Mouse (Mus musculus) common myeloid progenitor, adult 5-6 weeks (primary cell): ENCODE results near the gene Gstm6. TPM values are rescaled to one million over a fixed set of nuclear protein-coding genes. Genes with fewer than 3 reads are reported as not detected.
"Not testable (repeated sequence)": the region's sequence is repeated elsewhere in the genome, so short reads cannot be mapped to it uniquely, and the experiment has no call there.

Experiments
- ATAC-seq: replicated peaks from 2 replicates; pipeline ENCODE4 v1.8.0; 2016; ENCODE audit warnings: low read depth, mild to moderate bottlenecking, moderate TSS enrichment, inconsistent platforms; ENCODE audit not compliant: poor library complexity, severe bottlenecking
- total RNA-seq: library from RNA; stranded (forward); fragments of 200-1000, 187-1606 nt; gene quantifications from 2 replicates; pipeline ENCODE4 v1.2.3, GENCODE M21; 2017

Gene Gstm6
- total RNA-seq, 1 experiment from 2014 or later: not detected

GRCm38 (mm10) chr3:107949461-107949860 lies 5.9 kb upstream of the Gstm6 start:
- ATAC-seq: not testable (repeated sequence)

- ATAC-seq: no peak
These were observed 2.2 kb upstream of the Gstm6 start for GRCm38 (mm10) chr3:107945729-107946128.

- ATAC-seq: no peak
These were observed 2.3 kb downstream of the Gstm6 start for GRCm38 (mm10) chr3:107941261-107941660.

- no peak for ATAC-seq
These were observed 3.0 kb downstream of the Gstm6 start for GRCm38 (mm10) chr3:107940524-107940923.

GRCm38 (mm10) chr3:107939830-107940229 lies 3.7 kb downstream of the Gstm6 start:
- ATAC-seq: peak; percentile 71

GRCm38 (mm10) chr3:107939403-107939802 lies 4.1 kb downstream of the Gstm6 start:
- peak; percentile 83 for ATAC-seq

- ATAC-seq: no peak
These were observed 7.7 kb downstream of the Gstm6 start for GRCm38 (mm10) chr3:107935888-107936287.

- ATAC-seq: no peak
These were observed 8.3 kb downstream of the Gstm6 start for GRCm38 (mm10) chr3:107935268-107935667.

GRCm38 (mm10) chr3:107932128-107932527 lies 11.4 kb downstream of the Gstm6 start:
- ATAC-seq: no peak

GRCm38 (mm10) chr3:107931670-107932069 lies 11.9 kb downstream of the Gstm6 start, which contains the start of gene Gstm7:
Gene Gstm7, minus strand, starts transcription at chr3:107931817.
- ATAC-seq: peak; percentile 96

GRCm38 (mm10) chr3:107931134-107931533 lies 12.4 kb downstream of the Gstm6 start:
- ATAC-seq: no peak

GRCm38 (mm10) chr3:107929731-107930130 lies 13.8 kb downstream of the Gstm6 start:
- no peak for ATAC-seq

- no peak for ATAC-seq
These were observed 14.3 kb downstream of the Gstm6 start for GRCm38 (mm10) chr3:107929243-107929642.

- no peak for ATAC-seq
These were observed 14.9 kb downstream of the Gstm6 start for GRCm38 (mm10) chr3:107928691-107929090.

- no peak for ATAC-seq
These were observed 15.7 kb downstream of the Gstm6 start for GRCm38 (mm10) chr3:107927841-107928240.

- ATAC-seq: no peak
These were observed 18.2 kb downstream of the Gstm6 start for GRCm38 (mm10) chr3:107925335-107925734.

- ATAC-seq: no peak
These were observed 23.2 kb downstream of the Gstm6 start for GRCm38 (mm10) chr3:107920348-107920747.

- peak; percentile 90 for ATAC-seq
These were observed 25.7 kb downstream of the Gstm6 start for GRCm38 (mm10) chr3:107917783-107918408.

- 0 out of 2 replicates have a peak, but pooled peaks have one; percentile 24 for ATAC-seq
These were observed 26.5 kb downstream of the Gstm6 start for GRCm38 (mm10) chr3:107917097-107917496.

- no peak for ATAC-seq
These were observed 26.9 kb downstream of the Gstm6 start for GRCm38 (mm10) chr3:107916674-107917073.

GRCm38 (mm10) chr3:107905942-107906341 lies 37.6 kb downstream of the Gstm6 start:
- ATAC-seq: no peak
